Mouse (Mus musculus) cerebellum, adult 2 months (tissue): ENCODE results near the gene Slc13a5. TPM values are rescaled to one million over a fixed set of nuclear protein-coding genes. Genes with fewer than 3 reads are reported as not detected.

Experiments
- DNase-seq, 2 experiments: peaks; one replicate each; pipeline ENCODE4 v3.0.0; 2021
- H3K27ac ChIP-seq: fragments of 200-500 bp; 2 replicates; pipeline ENCODE4 v1.5.1; 2012; ENCODE audit warnings: low read length, control low read depth, inconsistent platforms; ENCODE audit not compliant: insufficient read depth
- H3K27me3 ChIP-seq: fragments of 200-500 bp; 2 replicates; pipeline ENCODE4 v1.6.1; 2012; ENCODE audit warnings: inconsistent platforms, mild to moderate bottlenecking, low read length, moderate library complexity; ENCODE audit not compliant: control insufficient read depth, insufficient read depth
- H3K4me1 ChIP-seq: fragments of 200-500 bp; 2 replicates; pipeline ENCODE4 v1.6.1; 2011; ENCODE audit warnings: low read length; ENCODE audit not compliant: control insufficient read depth, insufficient read depth
- H3K4me3 ChIP-seq: fragments of 200-500 bp; replicated peaks from 2 replicates; pipeline ENCODE3; 2011; ENCODE audit warnings: mild to moderate bottlenecking, low read depth, low read length, control low read depth; ENCODE audit not compliant: insufficient read depth
- CTCF ChIP-seq: fragments of 200-500 bp; IDR thresholded peaks from 2 replicates; pipeline ENCODE4 v1.5.1; 2011; ENCODE audit warnings: low read depth, mild to moderate bottlenecking, control low read depth, low read length, moderate library complexity, borderline replicate concordance; ENCODE audit not compliant: insufficient read depth
- POLR2A ChIP-seq: fragments of 200-500 bp; IDR thresholded peaks from 2 replicates; pipeline ENCODE4 v1.6.1; 2011; ENCODE audit warnings: low read length, control low read depth, borderline replicate concordance; ENCODE audit not compliant: insufficient read depth
- WGBS: fragments of 180-500 bp; shearing (Covaris S2); methylation state at CpG from one replicate; pipeline ENCODE4 v1.1.7; 2018; 5-methylcytosine and 5-hydroxymethylcytosine counted together
- polyA plus RNA-seq: library from polyadenylated mRNA; depleted of rRNA; stranded (reverse); fragments of >200 nt; gene quantifications from 2 replicates; pipeline ENCODE4 v1.2.3, GENCODE M21; 2012

The Slc13a5 gene
- polyA plus RNA-seq, 1 experiment, result 9.6 TPM

DNA sequence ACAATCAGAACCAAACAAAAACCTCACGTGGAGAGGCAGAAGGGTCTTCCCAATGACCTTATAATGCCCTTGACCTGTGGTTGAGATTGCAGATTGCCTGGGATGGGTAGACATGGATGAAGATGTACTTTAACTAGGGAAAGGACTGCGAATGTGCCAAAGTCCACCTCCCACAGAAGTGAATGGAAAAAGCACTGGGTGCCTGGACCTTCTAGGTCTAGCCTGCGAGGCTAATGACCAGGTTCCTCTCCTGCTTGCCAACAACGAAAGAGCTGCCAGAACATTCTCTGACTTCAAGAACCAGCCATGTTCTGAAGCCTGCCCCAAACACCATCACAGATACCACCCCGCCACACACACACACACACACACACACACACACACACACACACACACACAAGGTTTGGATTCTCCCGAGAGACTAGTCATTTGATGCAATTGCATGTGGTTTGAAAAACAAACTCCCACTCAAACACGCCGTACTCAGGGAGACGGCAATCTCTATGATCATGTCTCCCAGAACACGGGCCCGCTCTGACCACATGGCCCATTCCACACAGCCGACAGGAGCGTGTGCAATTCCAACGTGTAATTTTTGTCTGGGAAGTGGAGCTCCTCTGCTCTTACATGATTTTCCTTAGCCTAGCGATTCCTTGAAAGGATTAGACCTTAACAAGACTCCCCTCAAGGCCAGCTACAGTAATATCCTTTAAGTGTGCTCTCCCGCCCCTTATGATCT lies 16.6 kb upstream of the Slc13a5 start:
- TF ChIP-seq POLR2A (no peak), CTCF (no peak)
- Histone ChIP-seq H3K4me3 (no peak overlapping the region), H3K4me1 (no peaks in the 10 kb centered on the region), H3K27ac (no peak overlapping the region), H3K27me3 (no peaks in the 10 kb centered on the region)
- no peak for DNase-seq
- 86% methylated on average over 16 of the region's 16 CpGs for WGBS

DNA sequence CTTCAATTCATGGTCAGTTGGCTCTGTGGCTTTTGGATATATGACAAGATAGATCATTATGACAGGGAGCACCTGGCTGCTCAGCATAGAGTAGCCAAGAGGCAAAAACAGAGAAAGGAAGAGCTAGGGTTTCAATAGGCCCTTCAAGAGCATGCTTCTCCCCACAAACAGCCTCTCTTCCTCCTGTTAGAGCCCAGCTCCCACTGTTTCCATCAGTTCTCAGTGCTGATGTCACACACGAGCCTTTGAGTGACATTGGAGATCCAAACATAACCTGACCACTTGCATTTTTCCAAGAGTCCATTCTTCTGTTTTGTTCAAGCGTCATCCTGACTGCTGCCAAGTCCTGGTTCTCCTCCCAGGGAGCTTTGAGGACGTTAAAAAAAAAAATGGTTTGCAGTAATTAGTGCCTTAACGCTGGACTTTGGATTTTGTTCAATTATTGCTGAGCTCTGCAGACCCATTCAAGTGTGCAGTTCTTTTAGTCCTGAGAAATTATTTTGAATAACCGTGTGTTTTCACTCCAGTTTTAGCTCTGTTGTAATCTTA lies 14.9 kb upstream of the Slc13a5 start:
- DNase-seq, result no peak
- 14% methylated on average over 5 of the region's 5 CpGs for WGBS
- H3K4me3 ChIP-seq, result no peak overlapping the region
- H3K27ac ChIP-seq, result no peak overlapping the region
- TF ChIP-seq CTCF, result no peak
- TF ChIP-seq POLR2A, result no peak
- H3K4me1 ChIP-seq, result no peaks in the 10 kb centered on the region
- H3K27me3 ChIP-seq, result no peaks in the 10 kb centered on the region

DNA sequence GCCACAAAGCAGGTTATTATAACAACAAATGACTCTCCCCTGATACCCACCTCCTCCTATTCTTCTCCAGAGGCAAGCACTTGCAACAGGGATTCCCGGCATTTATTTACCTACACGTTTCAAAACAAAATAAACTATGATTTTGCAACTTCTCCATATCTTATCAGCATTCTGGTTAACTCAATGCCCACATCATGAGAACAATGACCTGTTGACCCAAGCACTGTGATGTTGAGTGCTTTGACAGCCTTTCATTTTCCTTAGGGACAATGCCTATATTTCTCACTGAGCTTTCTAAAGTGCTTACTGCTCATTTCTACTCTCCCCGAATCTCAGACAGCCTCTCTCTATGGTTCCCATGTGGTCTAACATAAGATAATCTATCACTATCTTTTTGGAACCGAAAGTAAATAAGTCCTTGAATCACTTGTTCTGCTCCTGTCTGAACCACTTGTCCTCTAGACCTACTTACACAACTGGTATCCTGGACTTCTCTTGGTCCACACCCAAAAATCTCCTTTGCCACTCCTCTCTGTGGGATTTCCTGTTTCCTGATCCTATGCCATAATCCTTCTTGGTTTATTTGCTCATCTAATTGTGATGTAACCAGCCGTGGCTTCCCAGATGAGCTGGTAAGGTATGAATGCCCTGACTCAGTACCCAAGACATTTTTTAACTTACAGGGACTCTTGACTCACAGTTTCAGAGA lies 14.3 kb upstream of the Slc13a5 start:
- Histone ChIP-seq H3K4me1 (no peaks in the 10 kb centered on the region), H3K27me3 (no peaks in the 10 kb centered on the region), H3K4me3 (no peak overlapping the region), H3K27ac (no peak overlapping the region)
- TF ChIP-seq CTCF (no peak), POLR2A (no peak)
- DNase-seq, result no peak
- WGBS, result 85% methylated on average over 5 of the region's 5 CpGs

DNA sequence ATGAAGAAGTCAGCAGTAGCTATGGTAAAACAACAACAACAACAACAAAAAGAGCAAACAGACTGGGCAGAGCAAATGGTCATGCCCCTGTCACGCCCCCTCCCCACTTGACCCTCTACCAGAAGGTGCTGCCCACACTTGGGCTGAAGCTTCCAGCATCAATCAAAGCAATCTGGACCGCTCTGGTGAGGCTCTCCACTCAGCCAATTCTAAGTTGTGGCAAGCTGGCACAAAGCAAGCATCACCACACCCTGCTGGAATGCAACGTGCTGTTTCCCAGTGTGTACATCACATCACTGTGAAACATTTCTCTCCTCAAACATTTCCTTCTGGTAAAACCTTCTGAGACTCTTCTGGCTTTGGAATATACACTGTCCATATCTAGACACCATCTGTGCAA lies 6.3 kb upstream of the Slc13a5 start:
- TF ChIP-seq POLR2A (no peak), CTCF (no peak)
- 32% methylated on average over 3 of the region's 3 CpGs for WGBS
- H3K27ac ChIP-seq, result no peak overlapping the region
- no peaks in the 10 kb centered on the region for H3K27me3 ChIP-seq
- no peak for DNase-seq
- no peak overlapping the region for H3K4me3 ChIP-seq
- no peaks in the 10 kb centered on the region for H3K4me1 ChIP-seq

DNA sequence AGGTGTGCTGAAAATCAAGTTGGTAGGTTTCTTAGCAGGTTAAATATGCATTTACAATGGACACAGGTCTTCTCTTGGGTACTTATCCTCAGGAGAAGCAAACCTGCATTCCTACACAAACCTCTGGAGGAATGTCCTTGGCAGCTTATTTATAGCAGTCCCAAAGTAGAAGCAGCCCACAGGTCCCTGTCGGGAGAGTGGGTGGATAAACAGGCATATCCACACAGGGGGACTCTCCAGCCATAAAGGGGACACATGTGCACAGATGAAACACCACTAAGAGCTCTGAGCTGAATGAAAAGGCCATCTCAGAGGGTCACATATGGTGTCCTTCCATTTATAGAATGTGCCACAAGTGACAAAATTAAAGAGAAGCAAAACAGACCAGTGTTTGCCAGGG lies 4.7 kb upstream of the Slc13a5 start:
- DNase-seq, result no peak
- 0 out of 2 replicates have a peak, but pooled peaks cover 2% of the 10 kb centered on the region for H3K4me1 ChIP-seq
- H3K4me3 ChIP-seq, result no peak overlapping the region
- TF ChIP-seq POLR2A (no peak), CTCF (no peak)
- no peaks in the 10 kb centered on the region for H3K27me3 ChIP-seq
- 61% methylated on average over 1 of the region's 1 CpGs for WGBS
- H3K27ac ChIP-seq, result no peak overlapping the region

DNA sequence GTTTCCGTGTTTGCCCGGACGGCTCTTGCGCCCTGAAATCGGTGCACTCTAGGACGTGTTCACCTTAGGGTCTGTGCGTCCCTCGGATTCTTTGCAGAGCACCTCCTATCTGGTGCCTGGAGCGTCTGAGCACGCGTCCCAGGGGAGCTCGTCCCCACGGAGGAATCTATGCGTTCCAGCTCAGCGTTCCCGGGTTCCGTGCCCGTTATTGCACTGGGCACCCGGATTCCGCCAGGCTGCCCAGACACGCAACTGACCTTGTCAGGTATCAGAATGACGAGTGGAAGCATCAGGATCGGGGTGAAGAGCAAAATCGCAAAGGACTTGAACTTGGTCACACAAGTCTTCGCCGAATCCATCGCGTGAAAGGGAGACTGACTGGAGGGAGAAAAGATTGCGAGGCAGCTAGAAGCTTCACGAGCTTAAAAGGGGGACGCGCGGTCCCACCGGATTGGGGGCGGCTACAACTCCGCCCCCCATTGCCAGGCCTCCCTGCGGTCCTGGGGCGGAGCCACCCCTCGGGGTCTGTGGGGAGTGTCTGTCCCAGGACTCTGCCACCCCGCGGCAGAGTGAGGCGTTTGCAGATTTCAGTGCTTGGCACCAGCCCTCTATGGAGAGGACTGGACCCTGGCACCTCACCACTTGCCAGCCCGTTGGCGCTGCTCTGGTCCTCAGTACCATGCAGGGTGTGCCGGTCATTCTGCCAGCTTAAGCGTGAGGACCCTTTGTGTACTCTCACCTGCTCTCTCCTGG lies 639 bp downstream of the Slc13a5 start:
- 0 out of 2 replicates have a peak, but pooled peaks cover 4% of the 10 kb centered on the region for H3K4me1 ChIP-seq
- TF ChIP-seq POLR2A, result no peak
- peak; percentile 39; the same call in 1 of the 2 replicates for TF ChIP-seq CTCF
- H3K27me3 ChIP-seq, result peaks cover 2% of the 10 kb centered on the region; the same call in 1 of the 2 replicates
- no peak overlapping the region for H3K27ac ChIP-seq
- 1% methylated on average over 46 of the region's 46 CpGs for WGBS
- peak overlapping the region; percentile 5 for H3K4me3 ChIP-seq
- DNase-seq, result peak; percentile 33 to 36

DNA sequence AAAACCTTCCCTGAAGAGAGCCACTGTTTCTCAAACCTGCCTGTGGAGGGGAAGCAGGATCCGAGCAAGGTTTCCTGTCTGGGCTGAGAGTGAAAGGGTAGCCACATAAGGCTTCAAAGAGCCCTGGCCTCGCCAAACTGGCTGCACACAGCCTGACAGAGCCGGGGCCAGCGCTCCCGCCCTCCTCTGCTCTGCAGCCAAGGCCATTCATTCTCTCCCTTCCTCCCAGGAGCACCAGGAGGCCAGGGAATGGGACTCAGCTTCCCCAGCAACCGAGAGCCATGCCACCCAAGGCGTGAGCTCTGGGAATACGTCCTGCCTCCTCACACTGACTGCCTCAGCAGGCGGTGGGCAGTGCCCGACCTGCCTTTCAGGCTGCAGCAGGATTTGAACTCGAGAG lies 1.5 kb downstream of the Slc13a5 start:
- no peak overlapping the region for H3K27ac ChIP-seq
- H3K4me1 ChIP-seq, result 0 out of 2 replicates have a peak, but pooled peaks cover 4% of the 10 kb centered on the region
- TF ChIP-seq POLR2A, result no peak
- TF ChIP-seq CTCF, result no peak
- 18% methylated on average over 11 of the region's 11 CpGs for WGBS
- H3K4me3 ChIP-seq, result no peak overlapping the region
- peaks cover 2% of the 10 kb centered on the region; the same call in 1 of the 2 replicates for H3K27me3 ChIP-seq
- peak; percentile 19 to 31 for DNase-seq
